Mouse (Mus musculus) lung, postnatal 14 days (tissue): Measurements from ENCODE around the gene Wdr90.
A peak's percentile ranks its signal among the peaks of the same experiment; 100 is the strongest.
"Not testable (repeated sequence)": the region's sequence is repeated elsewhere in the genome, so short reads cannot be mapped to it uniquely, and the experiment has no call there.

Source experiments
- DNase-seq: peaks from one replicate; pipeline ENCODE4 v3.0.0; 2021

Gene Wdr90

DNA sequence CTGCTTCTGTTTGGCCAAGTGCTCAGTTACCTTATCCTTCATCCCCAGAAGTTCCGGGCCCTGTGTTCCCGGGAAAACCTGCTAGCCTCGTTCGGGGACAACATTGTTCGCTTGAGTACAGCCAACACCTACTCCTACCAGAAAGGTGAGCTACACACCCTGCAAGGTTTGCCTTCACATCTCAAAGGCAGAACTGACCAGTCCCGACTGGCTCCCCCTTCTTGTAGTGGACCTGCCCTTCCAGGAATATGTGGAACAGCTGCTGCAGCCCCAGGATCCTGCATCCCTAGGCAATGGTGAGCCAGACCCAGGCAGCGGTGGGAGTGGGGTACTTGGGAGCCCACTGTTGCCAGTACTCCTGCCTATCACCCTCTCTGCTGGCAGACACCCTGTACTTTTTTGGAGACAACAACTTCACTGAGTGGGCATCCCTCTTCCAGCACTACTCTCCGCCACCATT lies 31.7 kb downstream of the Wdr90 start:
- DNase-seq = no peak

DNA sequence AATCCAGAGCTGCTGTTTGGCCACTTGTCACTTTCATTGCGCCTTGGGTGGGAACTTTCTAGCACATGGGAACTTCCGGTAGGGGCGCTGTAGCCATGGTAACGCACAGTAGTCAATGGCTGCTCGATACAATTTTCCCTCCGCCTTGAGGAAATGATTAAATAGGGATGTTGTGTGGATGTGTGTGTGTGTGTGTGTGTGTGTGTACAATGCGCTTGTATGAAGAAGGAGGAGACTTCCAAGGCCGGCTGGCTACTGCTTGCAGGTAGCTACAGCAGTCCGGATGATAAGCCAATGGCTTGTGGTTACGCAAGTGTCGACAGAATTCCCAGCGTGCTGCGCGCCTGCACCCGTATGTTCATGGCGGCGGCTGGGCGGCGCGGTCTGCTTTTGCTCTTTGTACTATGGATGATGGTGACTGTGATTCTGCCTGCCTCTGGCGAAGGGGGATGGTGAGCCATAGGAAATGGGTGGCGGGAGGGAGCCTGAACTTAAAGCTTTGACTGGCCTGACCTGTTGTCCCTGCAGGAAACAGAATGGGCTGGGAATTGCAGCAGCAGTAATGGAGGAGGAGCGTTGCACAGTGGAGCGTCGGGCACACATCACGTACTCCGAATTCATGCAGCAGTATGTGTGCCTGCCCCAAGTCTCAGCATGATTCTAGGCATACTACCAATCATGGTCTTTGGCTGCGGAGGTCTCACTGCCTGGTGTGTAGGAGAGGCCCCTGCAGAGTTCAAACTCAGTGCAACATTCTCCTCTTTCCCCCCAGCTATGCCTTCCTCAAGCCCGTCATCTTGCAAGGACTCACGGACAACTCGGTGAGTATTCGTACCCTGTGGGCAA lies 32.4 kb downstream of the Wdr90 start, which contains the start of gene Jmjd8:
Gene Jmjd8, plus strand, starts transcription at position 156 of the 846 bp plus-strand sequence.
- peak; percentile 76 for DNase-seq

DNA sequence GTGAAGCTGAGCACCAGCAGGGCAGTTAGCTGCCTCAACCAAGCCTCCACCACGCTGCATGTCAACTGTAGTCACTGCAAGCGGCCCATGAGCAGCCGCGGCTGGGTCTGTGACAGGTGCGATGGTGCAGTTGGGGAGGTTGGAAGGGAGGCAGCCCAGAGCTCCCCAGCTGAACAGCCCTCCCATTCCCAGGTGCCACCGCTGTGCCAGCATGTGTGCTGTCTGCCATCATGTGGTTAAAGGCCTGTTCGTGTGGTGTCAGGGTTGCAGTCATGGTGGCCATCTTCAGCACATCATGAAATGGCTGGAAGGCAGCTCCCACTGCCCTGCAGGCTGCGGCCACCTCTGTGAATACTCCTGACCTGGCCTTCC lies 33.1 kb downstream of the Wdr90 start:
- DNase-seq = no peak

- DNase-seq = no peak
These were observed 33.6 kb downstream of the Wdr90 start for GRCm38 (mm10) chr17:25827546-25828222.

DNA sequence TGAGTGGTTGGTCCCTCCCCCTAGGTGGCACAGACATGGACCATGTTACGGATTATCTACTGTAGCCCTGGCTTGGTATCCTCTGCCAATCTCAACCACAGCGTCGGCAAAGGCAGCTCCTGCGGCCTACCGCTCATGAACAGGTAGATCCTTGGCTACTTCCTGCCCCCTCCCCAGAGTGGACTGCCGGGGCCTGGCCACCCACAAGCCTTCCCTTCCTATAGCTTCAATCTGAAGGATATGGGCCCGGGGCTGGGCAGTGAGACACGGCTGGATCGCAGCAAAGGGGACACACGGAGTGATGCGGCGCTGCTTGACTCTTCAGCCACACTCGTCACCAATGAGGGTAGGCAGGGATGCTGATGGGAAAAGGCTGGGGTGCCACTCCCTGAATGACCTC lies 34.3 kb downstream of the Wdr90 start:
- no peak for DNase-seq

DNA sequence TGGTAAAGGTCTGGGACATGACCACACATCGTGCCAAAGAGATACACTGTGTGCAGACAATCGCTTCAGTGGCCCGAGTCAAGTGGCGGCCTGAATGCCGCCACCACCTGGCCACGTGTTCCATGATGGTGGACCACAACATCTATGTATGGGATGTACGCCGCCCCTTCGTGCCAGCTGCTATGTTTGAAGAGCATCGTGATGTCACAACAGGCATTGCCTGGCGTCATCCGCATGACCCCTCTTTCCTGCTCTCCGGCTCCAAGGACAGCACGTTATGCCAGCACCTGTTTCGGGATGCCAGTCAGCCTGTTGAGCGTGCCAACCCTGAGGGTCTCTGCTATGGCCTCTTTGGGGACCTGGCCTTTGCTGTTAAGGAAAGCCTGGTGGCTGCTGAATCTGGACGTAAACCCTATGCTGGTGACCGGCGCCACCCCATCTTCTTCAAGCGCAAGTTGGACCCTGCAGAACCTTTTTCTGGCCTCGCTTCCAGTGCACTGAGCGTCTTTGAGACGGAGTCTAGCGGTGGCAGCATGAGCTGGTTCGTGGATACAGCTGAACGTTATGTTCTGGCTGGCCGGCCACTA lies 35.2 kb downstream of the Wdr90 start:
- DNase-seq = no peak

GRCm38 (mm10) chr17:25825311-25825710 lies 36.0 kb downstream of the Wdr90 start:
- DNase-seq = no peak

DNA sequence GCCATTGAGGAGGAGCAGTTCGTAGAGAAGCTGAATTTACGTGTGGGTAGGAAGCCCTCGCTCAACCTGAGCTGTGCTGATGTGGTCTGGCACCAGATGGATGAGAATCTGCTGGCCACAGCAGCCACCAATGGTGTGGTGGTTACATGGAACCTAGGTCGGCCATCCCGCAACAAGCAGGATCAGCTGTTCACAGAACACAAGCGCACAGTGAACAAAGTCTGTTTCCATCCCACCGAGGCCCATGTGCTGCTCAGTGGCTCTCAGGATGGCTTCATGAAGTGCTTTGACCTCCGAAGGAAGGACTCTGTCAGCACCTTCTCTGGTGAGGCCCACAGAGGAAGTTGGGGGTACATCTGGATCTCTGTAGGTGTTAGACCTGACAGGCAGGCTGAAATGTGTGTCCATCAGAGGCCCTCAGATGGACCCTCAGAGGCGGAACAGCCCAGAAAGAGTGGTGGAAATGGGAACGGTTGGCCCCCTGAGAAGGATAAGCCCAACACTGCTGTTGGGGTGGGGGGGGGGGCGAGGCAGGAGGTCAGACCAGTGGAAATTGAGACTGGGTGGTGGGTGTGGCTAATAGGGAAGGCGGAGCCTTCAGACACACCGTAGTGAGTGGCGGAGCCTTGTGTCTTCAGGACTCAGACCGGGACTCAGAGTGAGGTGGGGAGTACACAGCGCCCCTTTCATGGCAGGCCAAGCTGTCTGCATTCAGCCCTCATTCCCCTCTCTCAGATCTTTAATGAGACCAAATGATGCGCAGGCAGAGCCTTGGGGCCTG lies 36.7 kb downstream of the Wdr90 start:
- DNase-seq = no peak

DNA sequence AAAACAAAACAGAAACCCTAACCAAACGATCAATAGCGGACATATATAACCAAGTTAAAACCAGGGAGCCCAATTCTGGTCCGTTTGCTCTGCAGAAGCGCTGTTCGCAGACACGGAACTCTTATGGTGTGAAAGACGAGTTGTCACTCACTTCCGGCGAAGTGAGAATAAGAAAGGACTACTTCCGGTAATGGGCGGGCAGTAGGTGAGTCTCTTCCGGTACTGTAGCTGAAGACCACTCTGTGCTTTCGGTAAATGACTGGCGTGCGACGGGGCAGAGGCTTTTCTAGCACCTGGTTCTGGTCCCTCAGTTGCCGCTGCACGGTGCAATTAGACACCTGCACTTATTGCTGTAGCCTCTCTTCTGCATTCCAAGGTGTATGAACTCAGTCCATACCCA lies 37.8 kb downstream of the Wdr90 start, which contains the start of gene Wdr24:
Gene Wdr24, plus strand, starts transcription at position 176 of the 400 bp plus-strand sequence.
- peak; percentile 77 for DNase-seq

- no peak for DNase-seq
These were observed 42.2 kb downstream of the Wdr90 start for GRCm38 (mm10) chr17:25818851-25819780.

- no peak for DNase-seq
These were observed 43.6 kb downstream of the Wdr90 start for GRCm38 (mm10) chr17:25817662-25818061.

GRCm38 (mm10) chr17:25813471-25813870 lies 47.8 kb downstream of the Wdr90 start:
- peak; percentile 90 for DNase-seq

DNA sequence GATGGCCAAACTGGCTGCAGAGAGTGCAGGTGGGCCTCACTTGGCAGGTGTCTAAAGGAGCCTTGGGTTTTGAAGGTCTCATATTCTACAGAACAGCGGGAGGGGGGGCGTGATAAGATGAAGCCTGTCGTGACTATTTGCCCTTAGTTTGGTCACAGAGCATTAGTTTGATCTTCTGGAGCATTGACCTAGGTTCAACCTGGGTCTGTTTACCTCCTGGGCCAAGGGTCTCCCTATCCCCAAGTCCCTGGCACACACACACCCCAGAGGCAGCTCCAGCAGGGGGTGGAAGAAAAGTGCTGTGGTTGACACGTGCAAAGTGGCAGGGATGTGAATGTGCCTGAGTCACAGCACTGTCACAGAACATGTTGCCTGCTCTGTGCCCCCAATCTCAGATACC lies 50.4 kb downstream of the Wdr90 start:
- no peak for DNase-seq

- no peak for DNase-seq
These were observed 51.5 kb downstream of the Wdr90 start for GRCm38 (mm10) chr17:25809606-25810340.

GRCm38 (mm10) chr17:25808789-25809605 lies 52.3 kb downstream of the Wdr90 start, which contains the start of gene Fbxl16:
Fbxl16 (plus strand) TSS chr17:25809085.
- peak; percentile 66 for DNase-seq

DNA sequence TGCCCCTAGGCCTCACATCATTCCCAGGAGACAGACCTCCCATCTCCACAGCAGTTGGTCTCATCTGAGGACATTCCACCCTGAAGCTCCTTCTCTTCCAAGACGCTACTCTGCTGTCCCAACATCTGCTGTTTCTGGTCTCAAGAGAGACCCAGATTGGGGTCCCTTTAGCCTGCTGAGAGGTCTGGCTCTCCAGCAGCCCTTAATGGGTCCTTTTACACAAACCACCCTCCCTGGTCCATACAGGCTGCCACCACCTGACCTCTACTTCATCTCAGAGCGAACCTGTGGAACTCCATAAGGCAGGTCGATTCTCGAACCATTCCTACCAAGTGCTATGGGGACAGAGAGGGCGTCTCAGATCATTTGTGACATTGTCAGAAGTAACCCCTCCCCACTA lies 53.3 kb downstream of the Wdr90 start:
- no peak for DNase-seq

- not testable (repeated sequence) for DNase-seq
These were observed 53.8 kb downstream of the Wdr90 start for GRCm38 (mm10) chr17:25807452-25807851.

GRCm38 (mm10) chr17:25806507-25806906 lies 54.8 kb downstream of the Wdr90 start:
- DNase-seq = no peak

- DNase-seq = no peak
These were observed 58.3 kb downstream of the Wdr90 start for GRCm38 (mm10) chr17:25802825-25803517.
